9 mouse cellular contexts compared by ENCODE assay signal in genomic region chr8:80895397-80895796, GRCm38 (mm10). TPM values are rescaled to one million over a fixed set of nuclear protein-coding genes. Genes with fewer than 3 reads are reported as not detected.
DNase-seq lines count a peak whose midpoint lies in the region; ATAC-seq and TF ChIP-seq lines count a peak whose summit lies in the region.
"Had no signal": no experiment of that assay in that cellular context is flagged by ENCODE, and none has a peak within 500 bp of the region (broad histone marks: within the 10 kb centered on the region; RNA-seq: fewer than 3 reads in every experiment).

No protein-coding gene starts in this region.

- H3K36me3 ChIP-seq in intestine, postnatal 0 days (ENCODE audit: control insufficient read depth, insufficient read depth), result no peaks in the 10 kb centered on the region
- no peaks in the 10 kb centered on the region for H3K36me3 ChIP-seq in neural tube, embryonic 13.5 days

- H3K27me3 ChIP-seq in intestine, postnatal 0 days (replicated peaks; ENCODE audit: control insufficient read depth, insufficient read depth, low read length), result no peaks in the 10 kb centered on the region
- H3K27me3 ChIP-seq in neural tube, embryonic 13.5 days, result no peaks in the 10 kb centered on the region

- H3K27ac ChIP-seq in intestine, postnatal 0 days (ENCODE audit: low read depth, low read length), result no peak overlapping the region
- H3K27ac ChIP-seq in neural tube, embryonic 13.5 days (replicated peaks), result 0 out of 2 replicates have a peak overlapping the region, but pooled peaks have one; percentile 33

- WGBS in intestine, postnatal 0 days, result 26% methylated on average over 6 of the region's 6 CpGs
- WGBS in neural tube, embryonic 13.5 days, result 21% methylated on average over 6 of the region's 6 CpGs

- H3K9ac ChIP-seq in intestine, postnatal 0 days (ENCODE audit: low read depth, low read length), result no peak overlapping the region
- no peak overlapping the region for H3K9ac ChIP-seq in neural tube, embryonic 13.5 days

- no peaks in the 10 kb centered on the region for H3K9me3 ChIP-seq in intestine, postnatal 0 days (ENCODE audit: control insufficient read depth)
- no peaks in the 10 kb centered on the region for H3K9me3 ChIP-seq in neural tube, embryonic 13.5 days

- H3K4me1 ChIP-seq in intestine, postnatal 0 days (replicated peaks; ENCODE audit: control insufficient read depth, insufficient read depth, low read length), result no peaks in the 10 kb centered on the region; the same call in 1 of the 2 replicates
- H3K4me1 ChIP-seq in neural tube, embryonic 13.5 days (replicated peaks), result peaks cover 7% of the 10 kb centered on the region; the same call in 1 of the 2 replicates

- ATAC-seq in intestine, postnatal 0 days, result no peak
- ATAC-seq in neural tube, embryonic 13.5 days (ENCODE audit: low read depth), result no peak

- no peak overlapping the region for H3K4me3 ChIP-seq in intestine, postnatal 0 days (ENCODE audit: low read depth, low read length)
- H3K4me3 ChIP-seq in neural tube, embryonic 13.5 days, result no peak overlapping the region
- H3K4me3 ChIP-seq: erythroblast, embryonic 14.5 days had no signal

- peak; percentile 37; the same call in 1 of the 2 replicates for TF ChIP-seq CTCF in intestine, postnatal 0 days (IDR thresholded peaks at IDR 0.05; ENCODE audit: low read depth)

- H3K4me2 ChIP-seq in intestine, postnatal 0 days (replicated peaks; ENCODE audit: low read depth), result peak overlapping the region; percentile 33; the same call in 1 of the 2 replicates
- H3K4me2 ChIP-seq in neural tube, embryonic 13.5 days, result peak overlapping the region; percentile 13

- DNase-seq in kidney, adult 18-20 months, result peak; percentile 11
- DNase-seq in kidney, adult 8-10 months, result no peak
- peak; percentile 95 for DNase-seq in fibroblast of lung, adult 2 months (ENCODE audit: low read depth)
- DNase-seq in right cerebral cortex, adult 18-20 months, result no peak
- DNase-seq in thymus, postnatal 10 days (ENCODE audit: low spot score in 2 of 2), result no peak
- DNase-seq in layer of hippocampus, adult 9-11 months, result no peak

RNA-seq across cellular contexts. Expression of gene Gab1, which starts 15.1 kb away (rescaled TPM):
- 8.9 and 9.1 TPM in 2 replicates for polyA plus RNA-seq in intestine, postnatal 0 days (2015; fragmentation: Nextera tagmentation; extraction: Ambion mirVana)
- 12.8 and 14.2 TPM in 2 replicates for polyA plus RNA-seq in neural tube, embryonic 13.5 days (2015; fragmentation: Nextera tagmentation; extraction: Ambion mirVana)

Comparison
In these comparisons a context has a peak if more than half of its experiments do, and no peak if none do; other contexts are left out.
1. DNase-seq: peak in kidney, adult 18-20 months (single experiment) and fibroblast of lung, adult 2 months (single experiment); none in kidney, adult 8-10 months (0 of 2), right cerebral cortex, adult 18-20 months (single experiment), thymus, postnatal 10 days (0 of 2) and layer of hippocampus, adult 9-11 months (single experiment).